Mouse (Mus musculus) myocyte (in vitro differentiated cells): ENCODE measurements at regions not wholly inside any gene's neighbourhood (a gene's known extent, or its start where the extent isn't known, plus 50 kb on each side); places are given as distances from the start of the nearest gene placed in this dataset.
A peak's percentile ranks its signal among the peaks of the same experiment; 100 is the strongest.

Experiments
- H3K27me3 ChIP-seq: one replicate; pipeline ENCODE4 v1.6.1; 2011; ENCODE audit not compliant: control insufficient read depth, insufficient read depth, insufficient read length
- H3K36me3 ChIP-seq: one replicate; pipeline ENCODE4 v1.6.1; 2011; ENCODE audit not compliant: control insufficient read depth, insufficient read depth
- H3K4me2 ChIP-seq: one replicate; pipeline ENCODE4 v1.6.1; 2011; ENCODE audit warnings: low read depth, control low read depth
- H3K4me3 ChIP-seq: one replicate; pipeline ENCODE4 v1.5.1; 2011; ENCODE audit warnings: mild to moderate bottlenecking, control low read depth, moderate library complexity
- H3K79me2 ChIP-seq: one replicate; pipeline ENCODE4 v1.6.1; 2011; ENCODE audit not compliant: control insufficient read depth, insufficient read depth
- H3ac ChIP-seq: one replicate; pipeline ENCODE4 v1.6.1; 2011; ENCODE audit not compliant: control insufficient read depth, insufficient read length
- CEBPB ChIP-seq: IDR thresholded peaks from 2 replicates; pipeline ENCODE4 v1.6.1; 2011; ENCODE audit warnings: mild to moderate bottlenecking, moderate library complexity; ENCODE audit not compliant: poor library complexity, insufficient read depth, severe bottlenecking
- E2F4 ChIP-seq: IDR thresholded peaks from one replicate; pipeline ENCODE4 v1.6.1; 2011; ENCODE audit warnings: mild to moderate bottlenecking, control low read depth, moderate library complexity; ENCODE audit not compliant: insufficient read depth
- MAX ChIP-seq: IDR thresholded peaks from one replicate; pipeline ENCODE4 v1.6.1; 2011; ENCODE audit warnings: low read depth, mild to moderate bottlenecking, control low read depth
- MYOD1 ChIP-seq, 3 experiments: IDR thresholded peaks; one replicate each; pipeline ENCODE4 v1.6.1; 2011; ENCODE audit warnings: control low read depth in 2 of 3, low read depth in 2 of 3, mild to moderate bottlenecking in 2 of 3, moderate library complexity in 1 of 3; ENCODE audit not compliant: insufficient read length in 2 of 3, control insufficient read depth in 1 of 3
- MYOG ChIP-seq, 3 experiments: IDR thresholded peaks; one replicate each; pipeline ENCODE4 v1.6.1; 2011; ENCODE audit warnings: control low read depth in 2 of 3, low read depth in 2 of 3, mild to moderate bottlenecking in 2 of 3; ENCODE audit not compliant: insufficient read length in 2 of 3, control insufficient read depth in 1 of 3, insufficient read depth in 1 of 3
- POLR2A ChIP-seq: IDR thresholded peaks from one replicate; pipeline ENCODE4 v1.6.1; 2011; ENCODE audit warnings: low read depth, mild to moderate bottlenecking, control low read depth, moderate library complexity; ENCODE audit not compliant: insufficient read length
- POLR2AphosphoS2 ChIP-seq: IDR thresholded peaks from one replicate; pipeline ENCODE4 v1.6.1; 2011; ENCODE audit warnings: low read depth, control low read depth; ENCODE audit not compliant: insufficient read length
- REST ChIP-seq: IDR thresholded peaks from one replicate; pipeline ENCODE4 v1.6.1; 2011; ENCODE audit warnings: mild to moderate bottlenecking, control low read depth, moderate library complexity; ENCODE audit not compliant: insufficient read depth, insufficient read length
- SRF ChIP-seq: IDR thresholded peaks from one replicate; pipeline ENCODE4 v1.6.1; 2011; ENCODE audit warnings: low read depth; ENCODE audit not compliant: control insufficient read depth, insufficient read length
- TCF12 ChIP-seq: IDR thresholded peaks from one replicate; pipeline ENCODE4 v1.6.1; 2011; ENCODE audit warnings: mild to moderate bottlenecking, control low read depth; ENCODE audit not compliant: poor library complexity, insufficient read depth, severe bottlenecking
- TCF3 ChIP-seq: IDR thresholded peaks from one replicate; pipeline ENCODE4 v1.6.1; 2011; ENCODE audit warnings: low read depth, control low read depth; ENCODE audit not compliant: insufficient read length
- USF1 ChIP-seq: IDR thresholded peaks from one replicate; pipeline ENCODE4 v1.6.1; 2011; ENCODE audit warnings: low read depth, mild to moderate bottlenecking, control low read depth, moderate library complexity

GRCm38 (mm10) chr1:73668691-73669090 lies 455.6 kb downstream of the Tns1 start:
- no peak overlapping the region for H3K4me3 ChIP-seq
- no peaks in the 10 kb centered on the region for H3K36me3 ChIP-seq
- no peak overlapping the region for H3ac ChIP-seq
- TF ChIP-seq E2F4 = no peak
- TF ChIP-seq USF1 = no peak
- no peak for TF ChIP-seq REST
- no peak for TF ChIP-seq MYOD1 (IDR thresholded peaks at IDR 0.05; ENCODE audit: control insufficient read depth in 1 of 3, insufficient read length in 2 of 3, low read depth in 2 of 3)
- no peaks in the 10 kb centered on the region for H3K79me2 ChIP-seq
- H3K4me2 ChIP-seq = no peak overlapping the region
- no peaks in the 10 kb centered on the region for H3K27me3 ChIP-seq

GRCm38 (mm10) chr1:73663546-73663945 lies 460.7 kb downstream of the Tns1 start:
- no peaks in the 10 kb centered on the region for H3K79me2 ChIP-seq
- TF ChIP-seq MAX (no peak), CEBPB (no peak), TCF3 (no peak), REST (no peak), POLR2AphosphoS2 (no peak), SRF (no peak), MYOD1 (IDR thresholded peaks at IDR 0.05; ENCODE audit: control insufficient read depth in 1 of 3, insufficient read length in 2 of 3, low read depth in 2 of 3) (no peak), TCF12 (no peak), E2F4 (no peak), POLR2A (no peak), USF1 (no peak), MYOG (IDR thresholded peaks at IDR 0.05; ENCODE audit: control insufficient read depth in 1 of 3, insufficient read depth in 1 of 3, insufficient read length in 2 of 3, low read depth in 2 of 3) (no peak)
- no peaks in the 10 kb centered on the region for H3K36me3 ChIP-seq
- H3ac ChIP-seq = no peak overlapping the region
- H3K4me3 ChIP-seq = no peak overlapping the region
- no peak overlapping the region for H3K4me2 ChIP-seq
- no peaks in the 10 kb centered on the region for H3K27me3 ChIP-seq

DNA sequence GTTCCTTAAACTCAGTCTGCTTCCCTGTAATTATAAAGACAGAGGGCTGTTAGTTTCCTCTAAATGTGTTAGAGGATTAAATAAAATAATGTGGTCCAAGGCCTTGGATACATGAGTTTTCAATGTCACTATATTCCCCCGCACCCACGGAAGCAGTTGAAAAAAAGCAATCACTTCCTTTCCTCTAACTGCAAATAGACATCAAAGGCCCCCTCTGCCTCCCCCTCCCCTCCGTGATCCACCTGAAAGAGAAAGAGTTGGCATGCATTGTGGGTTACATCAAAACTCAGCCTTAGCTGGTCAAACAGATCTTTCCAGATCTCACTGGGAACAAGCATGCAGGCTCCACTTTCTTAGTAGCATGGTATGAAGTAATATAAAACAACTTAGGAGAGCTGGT lies 479.2 kb downstream of the Tns1 start:
- no peak for TF ChIP-seq SRF
- no peak for TF ChIP-seq REST
- no peak for TF ChIP-seq MAX
- Histone ChIP-seq H3K27me3 (no peaks in the 10 kb centered on the region), H3K4me2 (no peak overlapping the region), H3K36me3 (no peaks in the 10 kb centered on the region), H3K4me3 (no peak overlapping the region), H3K79me2 (no peaks in the 10 kb centered on the region), H3ac (no peak overlapping the region)

GRCm38 (mm10) chr1:73644394-73644793 lies 479.9 kb downstream of the Tns1 start:
- H3K27me3 ChIP-seq = no peaks in the 10 kb centered on the region
- H3ac ChIP-seq = no peak overlapping the region
- H3K4me3 ChIP-seq = no peak overlapping the region
- no peaks in the 10 kb centered on the region for H3K36me3 ChIP-seq
- no peak overlapping the region for H3K4me2 ChIP-seq
- H3K79me2 ChIP-seq = no peaks in the 10 kb centered on the region
- peak in 1 of 3 experiments; percentile 11 for TF ChIP-seq MYOD1 (IDR thresholded peaks at IDR 0.05; ENCODE audit: control insufficient read depth in 1 of 3, insufficient read length in 2 of 3, low read depth in 2 of 3)
- no peak for TF ChIP-seq USF1

DNA sequence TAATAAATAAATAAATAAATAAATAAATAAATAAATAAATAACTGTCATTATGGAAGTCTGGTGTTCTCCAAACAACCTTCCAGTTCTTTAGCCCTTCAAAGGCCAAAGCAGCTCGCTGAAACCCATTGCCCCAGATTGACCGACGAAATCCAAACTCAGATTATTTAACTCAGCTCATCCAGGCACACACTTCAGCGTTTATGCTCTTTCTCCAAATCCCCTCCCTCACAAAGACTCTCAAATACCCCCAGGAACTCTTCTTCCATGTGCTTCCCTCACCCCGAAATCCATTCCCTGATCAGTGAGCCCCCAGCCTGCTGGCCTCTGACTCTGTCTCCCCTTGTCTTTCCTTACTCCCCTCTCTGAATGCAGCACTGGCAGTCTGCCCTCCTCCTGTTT lies 480.8 kb downstream of the Tns1 start:
- TF ChIP-seq MAX (no peak), TCF3 (no peak), REST (no peak), E2F4 (no peak), SRF (no peak), MYOD1 (IDR thresholded peaks at IDR 0.05; ENCODE audit: control insufficient read depth in 1 of 3, insufficient read length in 2 of 3, low read depth in 2 of 3) (no peak), MYOG (IDR thresholded peaks at IDR 0.05; ENCODE audit: control insufficient read depth in 1 of 3, insufficient read depth in 1 of 3, insufficient read length in 2 of 3, low read depth in 2 of 3) (no peak), POLR2A (no peak), POLR2AphosphoS2 (no peak), USF1 (no peak), TCF12 (no peak), CEBPB (no peak)
- Histone ChIP-seq H3ac (no peak overlapping the region), H3K79me2 (no peaks in the 10 kb centered on the region), H3K36me3 (no peaks in the 10 kb centered on the region), H3K4me2 (no peak overlapping the region), H3K4me3 (no peak overlapping the region), H3K27me3 (no peaks in the 10 kb centered on the region)

DNA sequence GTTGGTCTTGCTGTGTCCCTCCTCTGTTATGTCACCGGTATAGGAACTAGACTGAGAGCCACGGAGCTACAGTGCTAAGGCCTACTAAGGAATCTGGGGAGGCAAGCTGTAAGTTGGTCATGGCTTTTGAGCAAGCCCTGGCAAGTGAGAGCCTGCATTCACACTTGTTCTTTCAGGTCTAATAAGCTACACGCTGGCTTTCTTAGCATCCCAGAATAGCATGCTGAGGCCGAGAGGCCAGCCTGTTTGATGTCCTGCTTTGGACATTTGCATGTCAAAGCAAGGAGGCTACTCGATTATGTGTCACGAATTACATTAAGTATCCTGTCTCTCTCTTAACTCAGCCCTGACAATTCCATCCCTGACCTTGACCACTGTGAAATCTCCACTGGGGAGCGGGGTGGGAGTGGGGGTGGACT lies 481.5 kb downstream of the Tns1 start:
- H3ac ChIP-seq = no peak overlapping the region
- H3K27me3 ChIP-seq = no peaks in the 10 kb centered on the region
- no peak overlapping the region for H3K4me2 ChIP-seq
- H3K36me3 ChIP-seq = no peaks in the 10 kb centered on the region
- H3K79me2 ChIP-seq = no peaks in the 10 kb centered on the region
- H3K4me3 ChIP-seq = no peak overlapping the region
- TF ChIP-seq CEBPB = no peak
- no peak for TF ChIP-seq REST
- TF ChIP-seq TCF12 = no peak
- TF ChIP-seq USF1 = no peak
- no peak for TF ChIP-seq TCF3
- no peak for TF ChIP-seq POLR2AphosphoS2
- TF ChIP-seq E2F4 = no peak
- no peak for TF ChIP-seq MAX
- TF ChIP-seq MYOD1 (IDR thresholded peaks at IDR 0.05; ENCODE audit: control insufficient read depth in 1 of 3, insufficient read length in 2 of 3, low read depth in 2 of 3) = no peak
- TF ChIP-seq MYOG (IDR thresholded peaks at IDR 0.05; ENCODE audit: control insufficient read depth in 1 of 3, insufficient read depth in 1 of 3, insufficient read length in 2 of 3, low read depth in 2 of 3) = no peak
- no peak for TF ChIP-seq POLR2A
- no peak for TF ChIP-seq SRF
